Mouse (Mus musculus): ENCODE measurements around the gene Ripor1.

DNA sequence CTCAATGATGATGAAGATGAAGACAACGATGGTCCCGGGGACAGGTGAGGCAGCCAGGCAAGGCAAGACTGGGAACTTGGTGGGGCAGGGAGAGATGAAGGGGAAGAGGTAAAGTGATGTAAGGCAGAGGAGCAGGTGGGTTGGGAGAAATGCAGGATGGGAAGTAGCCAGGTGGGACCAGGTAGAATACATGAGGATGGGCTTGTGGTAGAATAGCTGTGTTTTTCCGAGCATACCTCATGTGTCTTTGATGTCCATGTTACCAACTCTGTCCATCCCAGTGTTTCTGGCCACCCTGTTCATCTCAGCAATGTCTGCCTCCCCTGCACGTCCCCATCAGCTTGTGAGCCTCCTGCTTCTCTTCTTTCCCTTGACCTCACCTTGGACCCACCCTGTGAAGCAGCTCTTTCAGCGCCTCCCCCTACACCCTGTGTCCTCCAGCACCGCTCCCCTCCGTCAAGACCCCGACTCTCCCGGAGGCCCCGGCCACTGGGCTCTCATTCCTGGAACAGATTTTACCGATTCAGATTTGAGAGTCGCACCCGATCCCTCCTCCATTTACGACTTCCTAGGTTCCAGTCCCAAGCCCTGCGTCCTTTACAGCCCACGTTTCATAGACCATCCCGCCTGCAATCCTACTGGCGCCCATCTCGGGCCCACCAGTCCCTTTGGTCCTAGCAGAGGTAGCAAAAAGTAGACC, 14.0 kb downstream of the Ripor1 start:
- TF ChIP-seq CTCF (conservative IDR thresholded peaks at IDR 0.05; ENCODE audit: insufficient read depth, insufficient read length, low read depth, low read length) (no peak), POLR2A (IDR thresholded peaks at IDR 0.05; ENCODE audit: low read depth, low read length) (no peak)
